ENCODE assay signal across 11 mouse cellular contexts in genomic region chr4:133314896-133315295, GRCm38 (mm10). TPM values are rescaled to one million over a fixed set of nuclear protein-coding genes. Genes with fewer than 3 reads are reported as not detected.
DNase-seq lines count a peak whose midpoint lies in the region; ATAC-seq lines count a peak whose summit lies in the region.
"Had no signal": no experiment of that assay in that cellular context is flagged by ENCODE, and none has a peak within 500 bp of the region (broad histone marks: within the 10 kb centered on the region; RNA-seq: fewer than 3 reads in every experiment).

No protein-coding gene starts in this region.

- H3K4me1 ChIP-seq in liver, embryonic 16.5 days (ENCODE audit: control insufficient read depth, low read depth, low read length), result peaks cover 3% of the 10 kb centered on the region; the same call in 1 of the 2 replicates
- no peaks in the 10 kb centered on the region for H3K4me1 ChIP-seq in forebrain, embryonic 10.5 days

- no peak overlapping the region for H3K4me2 ChIP-seq in liver, embryonic 16.5 days (ENCODE audit: low read depth, low read length)
- H3K4me2 ChIP-seq: liver, embryonic 13.5 days had no signal

- no peaks in the 10 kb centered on the region for H3K27me3 ChIP-seq in liver, embryonic 16.5 days (ENCODE audit: control insufficient read depth, insufficient read depth, low read depth, low read length)
- no peaks in the 10 kb centered on the region for H3K27me3 ChIP-seq in forebrain, embryonic 10.5 days (ENCODE audit: poor library complexity, severe bottlenecking)
- H3K27me3 ChIP-seq: liver, embryonic 13.5 days had no signal

- 71% methylated on average over 8 of the region's 8 CpGs for WGBS in liver, embryonic 16.5 days (ENCODE audit: insufficient replicate concordance)
- 89% methylated on average over 8 of the region's 8 CpGs for WGBS in forebrain, embryonic 10.5 days

- no peak overlapping the region for H3K9ac ChIP-seq in liver, embryonic 16.5 days (ENCODE audit: low read depth, low read length)
- H3K9ac ChIP-seq: liver, embryonic 13.5 days had no signal

- H3K9me3 ChIP-seq in liver, embryonic 16.5 days (replicated peaks; ENCODE audit: control insufficient read depth, low read length), result no peaks in the 10 kb centered on the region
- H3K9me3 ChIP-seq in forebrain, embryonic 10.5 days, result no peaks in the 10 kb centered on the region
- H3K9me3 ChIP-seq: liver, embryonic 13.5 days had no signal

- 0 out of 2 replicates have a peak, but pooled peaks have one; percentile 37 for ATAC-seq in liver, embryonic 16.5 days (ENCODE audit: low read depth)

- no peaks in the 10 kb centered on the region for H3K36me3 ChIP-seq in liver, embryonic 16.5 days (ENCODE audit: control insufficient read depth, insufficient read depth)
- peaks cover 10% of the 10 kb centered on the region for H3K36me3 ChIP-seq in forebrain, embryonic 10.5 days (replicated peaks)

- H3K4me3 ChIP-seq in liver, embryonic 16.5 days (ENCODE audit: low read depth, low read length), result no peak overlapping the region
- no peak overlapping the region for H3K4me3 ChIP-seq in forebrain, embryonic 10.5 days
- H3K4me3 ChIP-seq: liver, embryonic 13.5 days had no signal

- H3K27ac ChIP-seq in liver, embryonic 16.5 days (ENCODE audit: low read length), result no peak overlapping the region
- no peak overlapping the region for H3K27ac ChIP-seq in forebrain, embryonic 10.5 days
- H3K27ac ChIP-seq: liver, embryonic 13.5 days had no signal

- DNase-seq in adrenal gland, adult 2 months, result peak; percentile 65
- DNase-seq in adrenal gland, adult 18-20 months (ENCODE audit: low spot score in 2 of 2), result no peak
- DNase-seq in liver, result no peak
- DNase-seq in kidney, postnatal 14 days, result peak; percentile 91
- DNase-seq in forebrain, embryonic 10.5 days (ENCODE audit: extremely low spot score, low spot score), result no peak
- DNase-seq in right cerebral cortex, adult 18-20 months, result no peak
- no peak for DNase-seq in urinary bladder, postnatal 25 days (ENCODE audit: low spot score)
- DNase-seq: liver, embryonic 13.5 days; right cerebral cortex, postnatal 4 days; thymus, postnatal 25 days had no signal

RNA-seq across cellular contexts. Expression of gene Tmem222, which starts 37.3 kb away (rescaled TPM):
- 10 to 100 TPM; 59.7 to 78.2 TPM for total RNA-seq in adrenal gland, adult 2 months (2021)
- polyA plus RNA-seq in adrenal gland, adult 2 months (2012; rRNA removed), result 123 and 125 TPM in 2 replicates
- total RNA-seq in adrenal gland, adult 18-20 months (2021), result 10 to 100 TPM; 55.5 to 61.6 TPM
- 32.7 and 34.9 TPM in 2 replicates for polyA plus RNA-seq in liver, embryonic 16.5 days (2015; fragmentation: Nextera tagmentation; extraction: Ambion mirVana)
- 85.8 and 91.6 TPM in 2 replicates for polyA plus RNA-seq in forebrain, embryonic 10.5 days (2016; fragmentation: Nextera tagmentation; extraction: Ambion mirVana)

RNA-seq across cellular contexts. Expression of gene Wdtc1, which starts 38.4 kb away (rescaled TPM):
- total RNA-seq in adrenal gland, adult 2 months (2021), result 10 to 100 TPM; 56.3 to 56.9 TPM
- polyA plus RNA-seq in adrenal gland, adult 2 months (2012; rRNA removed), result 75.2 and 83.0 TPM in 2 replicates
- total RNA-seq in adrenal gland, adult 18-20 months (2021), result 10 to 100 TPM; 57.6 to 63.6 TPM
- polyA plus RNA-seq in liver, embryonic 16.5 days (2015; fragmentation: Nextera tagmentation; extraction: Ambion mirVana), result 6.2 and 8.1 TPM in 2 replicates
- polyA plus RNA-seq in forebrain, embryonic 10.5 days (2016; fragmentation: Nextera tagmentation; extraction: Ambion mirVana), result 16.8 and 17.0 TPM in 2 replicates

RNA-seq across cellular contexts. Expression of gene Sytl1, which starts 52.0 kb away (rescaled TPM):
- total RNA-seq in adrenal gland, adult 2 months (2021), result 1 to 10 TPM; 1.4 to 1.9 TPM
- 2.2 and 2.8 TPM in 2 replicates for polyA plus RNA-seq in adrenal gland, adult 2 months (2012; rRNA removed)
- 1 to 10 TPM; 1.2 to 1.5 TPM for total RNA-seq in adrenal gland, adult 18-20 months (2021)
- 1.1 and 1.4 TPM in 2 replicates for polyA plus RNA-seq in liver, embryonic 16.5 days (2015; fragmentation: Nextera tagmentation; extraction: Ambion mirVana)
- 0.67 and 1.0 TPM in 2 replicates for polyA plus RNA-seq in forebrain, embryonic 10.5 days (2016; fragmentation: Nextera tagmentation; extraction: Ambion mirVana)

RNA-seq across cellular contexts. Expression of gene Slc9a1, which starts 54.6 kb away (rescaled TPM):
- 10 to 100 TPM; 57.8 to 69.0 TPM for total RNA-seq in adrenal gland, adult 2 months (2021)
- 104 and 127 TPM in 2 replicates for polyA plus RNA-seq in adrenal gland, adult 2 months (2012; rRNA removed)
- total RNA-seq in adrenal gland, adult 18-20 months (2021), result 10 to 100 TPM; 44.5 to 55.0 TPM
- 2.9 and 3.3 TPM in 2 replicates for polyA plus RNA-seq in liver, embryonic 16.5 days (2015; fragmentation: Nextera tagmentation; extraction: Ambion mirVana)
- 7.9 and 8.1 TPM in 2 replicates for polyA plus RNA-seq in forebrain, embryonic 10.5 days (2016; fragmentation: Nextera tagmentation; extraction: Ambion mirVana)

Comparison
In these comparisons a context has a peak if more than half of its experiments do, and no peak if none do; other contexts are left out.
1. DNase-seq: peak in adrenal gland, adult 2 months (single experiment) and kidney, postnatal 14 days (single experiment); none in adrenal gland, adult 18-20 months (0 of 2), liver (single experiment), forebrain, embryonic 10.5 days (single experiment), right cerebral cortex, adult 18-20 months (single experiment) and urinary bladder, postnatal 25 days (single experiment).